Mouse (Mus musculus) spleen, adult 2 months (tissue): ENCODE results near the gene Olfr606. TPM values are rescaled to one million over a fixed set of nuclear protein-coding genes. Genes with fewer than 3 reads are reported as not detected.
"Not testable (repeated sequence)": the region's sequence is repeated elsewhere in the genome, so short reads cannot be mapped to it uniquely, and the experiment has no call there.

Source experiments
- DNase-seq, 2 experiments: peaks; one replicate each; pipeline versions ENCODE4 v3.0.0 to v3.0.0-alpha.2; 2012 to 2021; ENCODE audit warnings: low spot score in 2 of 2, low read depth in 1 of 2
- H3K27ac ChIP-seq: fragments of 200-500 bp; 2 replicates; pipeline ENCODE4 v1.5.1; 2012; ENCODE audit warnings: low read length, inconsistent platforms; ENCODE audit not compliant: insufficient read depth
- H3K27me3 ChIP-seq: fragments of 200-500 bp; 2 replicates; pipeline ENCODE4 v1.6.1; 2012; ENCODE audit warnings: mild to moderate bottlenecking, moderate library complexity, low read length, inconsistent platforms; ENCODE audit not compliant: control insufficient read depth, insufficient read depth
- H3K36me3 ChIP-seq: fragments of 200-500 bp; 2 replicates; pipeline ENCODE4 v1.6.1; 2012; ENCODE audit warnings: mild to moderate bottlenecking, low read length, inconsistent platforms; ENCODE audit not compliant: control insufficient read depth, insufficient read depth
- H3K4me1 ChIP-seq: fragments of 200-500 bp; 2 replicates; pipeline ENCODE4 v1.6.1; 2011; ENCODE audit warnings: inconsistent platforms; ENCODE audit not compliant: control insufficient read depth, insufficient read depth, insufficient read length
- H3K4me3 ChIP-seq: fragments of 200-500 bp; 2 replicates; pipeline ENCODE4 v1.5.1; 2011; ENCODE audit warnings: mild to moderate bottlenecking, inconsistent platforms; ENCODE audit not compliant: insufficient read depth, insufficient read length; ENCODE audit errors: extremely low read depth
- CTCF ChIP-seq: fragments of 200-500 bp; IDR thresholded peaks from 2 replicates; pipeline ENCODE4 v1.5.1; 2011; ENCODE audit warnings: mild to moderate bottlenecking, inconsistent platforms; ENCODE audit not compliant: insufficient read depth, insufficient read length, insufficient replicate concordance; ENCODE audit errors: extremely low read depth
- POLR2A ChIP-seq: fragments of 200-500 bp; IDR thresholded peaks from 2 replicates; pipeline ENCODE4 v1.6.1; 2011; ENCODE audit warnings: low read depth, low read length, inconsistent platforms
- WGBS: fragments of 180-500 bp; shearing (Covaris S2); methylation state at CpG from one replicate; pipeline ENCODE4 v1.1.7; 2018; 5-methylcytosine and 5-hydroxymethylcytosine counted together
- polyA plus RNA-seq: library from polyadenylated mRNA; depleted of rRNA; stranded (reverse); fragments of >200 nt; gene quantifications from 2 replicates; pipeline ENCODE4 v1.2.3, GENCODE M21; 2012; rRNA removed

Olfr606 gene
- not detected in 2 replicates for polyA plus RNA-seq

DNA sequence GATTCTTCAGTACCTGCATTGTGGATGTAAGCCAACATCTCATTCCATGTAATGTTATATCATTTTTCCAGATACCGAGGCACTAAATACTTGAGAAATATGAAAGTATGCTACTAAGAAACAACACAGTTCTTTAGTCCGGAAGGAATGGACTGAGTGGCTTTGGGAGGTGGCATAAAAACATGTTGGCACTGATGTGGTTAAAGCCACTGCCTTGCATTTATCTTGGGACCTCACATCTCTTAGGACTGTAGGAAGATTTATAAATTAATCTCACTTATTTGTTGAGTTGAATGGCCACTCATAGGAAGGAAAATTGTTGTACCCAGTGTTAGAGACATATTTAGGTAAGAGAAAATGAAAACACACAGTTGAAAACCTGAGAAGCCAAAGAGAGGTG lies at the start of gene Olfr606:
Olfr606 (plus strand) TSS at position 301 of the 400 bp plus-strand sequence.
- H3K27me3 ChIP-seq, result no peaks in the 10 kb centered on the region
- DNase-seq, result no peak
- no peak within 1 kb of the TSS for H3K27ac ChIP-seq
- no peak within 1 kb of the TSS for H3K4me3 ChIP-seq
- no peak for TF ChIP-seq POLR2A
- no peak for TF ChIP-seq CTCF
- H3K36me3 ChIP-seq, result no peaks in the 10 kb centered on the region
- WGBS, result 94% methylated on average over 2 of the region's 2 CpGs
- H3K4me1 ChIP-seq, result no peaks in the 10 kb centered on the region

- not testable (repeated sequence) for H3K27ac ChIP-seq
- WGBS, result 71% methylated on average over 3 of the region's 3 CpGs
Observed at GRCm38 (mm10) chr7:103406521-103407055, 42.3 kb upstream of the Olfr606 start.

GRCm38 (mm10) chr7:103414772-103415171 lies 34.1 kb upstream of the Olfr606 start, which contains the start of gene Usp17lc:
TSS of gene Usp17lc (plus strand) at chr7:103415072.
- H3K27me3 ChIP-seq, H3K27ac ChIP-seq, DNase-seq, H3K36me3 ChIP-seq, H3K4me1 ChIP-seq, H3K4me3 ChIP-seq: not testable (repeated sequence)
- WGBS, result 50% methylated on average over 1 of the region's 1 CpGs

More at GRCm38 (mm10) chr7:103406521-103407055, 42.3 kb upstream of the Olfr606 start:
- H3K4me1 ChIP-seq, DNase-seq, H3K4me3 ChIP-seq, H3K36me3 ChIP-seq, H3K27me3 ChIP-seq: not testable (repeated sequence)

GRCm38 (mm10) chr7:103445339-103445738 lies 3.5 kb upstream of the Olfr606 start, which contains the start of gene Olfr605:
TSS of gene Olfr605 (minus strand) at chr7:103445439.
- DNase-seq, result no peak
- H3K4me1 ChIP-seq, result no peaks in the 10 kb centered on the region
- H3K27ac ChIP-seq, result no peak within 1 kb of the TSS
- WGBS, result 91% methylated on average over 1 of the region's 1 CpGs
- no peaks in the 10 kb centered on the region for H3K36me3 ChIP-seq
- H3K27me3 ChIP-seq, result no peaks in the 10 kb centered on the region
- H3K4me3 ChIP-seq, result no peak within 1 kb of the TSS
- TF ChIP-seq CTCF (no peak), POLR2A (no peak)

GRCm38 (mm10) chr7:103460590-103460989 lies 11.7 kb downstream of the Olfr606 start:
- no peak for DNase-seq
- Histone ChIP-seq H3K4me3 (no peak overlapping the region), H3K27ac (no peak overlapping the region), H3K27me3 (no peaks in the 10 kb centered on the region), H3K36me3 (no peaks in the 10 kb centered on the region), H3K4me1 (no peaks in the 10 kb centered on the region)
- 93% methylated on average over 5 of the region's 5 CpGs for WGBS
- no peak for TF ChIP-seq POLR2A
- TF ChIP-seq CTCF, result no peak

DNA sequence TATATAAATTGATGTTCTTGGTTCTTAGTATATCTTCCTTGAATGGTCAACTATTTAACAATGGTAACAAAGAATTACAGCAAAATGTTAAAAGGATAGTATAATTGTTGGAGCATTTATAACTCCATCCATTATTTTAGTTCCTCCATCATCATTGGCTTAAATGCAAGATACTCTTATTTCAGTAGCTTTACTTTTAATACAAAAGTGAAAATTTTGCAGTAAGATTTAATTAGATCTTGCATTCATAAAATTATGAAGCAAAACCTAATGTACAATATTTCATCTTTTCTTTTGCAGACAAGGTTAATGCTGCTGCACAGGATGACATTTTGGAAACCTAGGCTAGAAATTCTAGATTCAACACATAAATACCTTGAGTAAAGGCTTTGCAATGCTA lies 20.7 kb downstream of the Olfr606 start, which contains the start of gene Olfr608:
Olfr608 (plus strand) TSS at position 301 of the 400 bp plus-strand sequence.
- H3K27ac ChIP-seq, result no peak within 1 kb of the TSS
- no peak for DNase-seq
- H3K36me3 ChIP-seq, result no peaks in the 10 kb centered on the region
- no peaks in the 10 kb centered on the region for H3K27me3 ChIP-seq
- TF ChIP-seq POLR2A (no peak), CTCF (no peak)
- H3K4me1 ChIP-seq, result no peaks in the 10 kb centered on the region
- no peak within 1 kb of the TSS for H3K4me3 ChIP-seq

GRCm38 (mm10) chr7:103477106-103477505 lies 28.3 kb downstream of the Olfr606 start:
- not testable (repeated sequence) for H3K27ac ChIP-seq, H3K4me1 ChIP-seq, DNase-seq, H3K36me3 ChIP-seq, H3K4me3 ChIP-seq, H3K27me3 ChIP-seq
- 90% methylated on average over 9 of the region's 9 CpGs for WGBS
